Mouse (Mus musculus) thymus, postnatal 0 days (tissue): Measurements from ENCODE around the gene Dnajb4. TPM values are rescaled to one million over a fixed set of nuclear protein-coding genes. Genes with fewer than 3 reads are reported as not detected.
A peak's percentile ranks its signal among the peaks of the same experiment; 100 is the strongest.

ENCODE experiments used
- DNase-seq: peaks from one replicate; pipeline ENCODE4 v3.0.0-alpha.2; 2015; ENCODE audit warnings: low spot score
- polyA plus RNA-seq: library from polyadenylated mRNA; unstranded; fragments of >200 nt; fragmentation: Nextera tagmentation; extraction: Ambion mirVana; gene quantifications from 2 replicates; pipeline ENCODE4 v1.2.1, GENCODE M21; 2015

Dnajb4 gene
- polyA plus RNA-seq, result 35.3 and 37.0 TPM in 2 replicates

DNA sequence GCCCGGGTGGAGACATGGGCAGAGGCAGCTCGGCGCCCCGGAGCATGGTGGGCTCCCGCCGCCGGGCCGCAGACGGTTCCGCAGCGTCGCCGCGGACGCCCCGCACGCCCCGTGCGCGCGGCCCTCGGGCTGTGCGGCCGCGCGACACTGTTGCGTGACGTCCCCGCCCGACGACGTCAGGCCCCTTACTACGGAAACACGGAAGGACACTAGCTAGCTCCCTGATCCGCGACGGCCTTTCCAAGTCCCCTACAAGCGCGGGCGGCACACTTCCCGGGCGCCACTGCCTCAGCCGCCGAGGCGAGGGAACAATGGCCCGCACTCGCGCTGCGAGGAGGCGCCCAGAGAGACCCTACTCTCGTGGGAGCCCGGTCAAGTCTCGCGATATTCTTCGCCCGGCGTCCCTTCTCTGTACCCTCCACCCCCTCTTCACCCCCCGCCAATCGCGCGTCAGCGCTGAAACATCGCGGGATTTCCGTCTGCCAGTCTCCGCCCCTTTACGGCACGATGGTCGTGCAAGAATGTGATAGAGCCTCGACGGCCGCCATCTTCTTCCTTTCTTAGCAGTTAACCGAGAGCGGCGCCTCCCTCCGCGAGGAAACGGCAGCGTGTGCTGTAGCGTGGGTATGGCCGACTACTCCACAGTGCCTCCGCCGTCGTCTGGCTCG is at the start of gene Dnajb4, which contains the start of gene Fubp1:
TSS of gene Dnajb4 (minus strand) at position 336 of the 668 bp plus-strand sequence.
TSS of gene Fubp1 (plus strand) at position 456 of the 668 bp plus-strand sequence.
- DNase-seq, result peak; percentile 99

DNA sequence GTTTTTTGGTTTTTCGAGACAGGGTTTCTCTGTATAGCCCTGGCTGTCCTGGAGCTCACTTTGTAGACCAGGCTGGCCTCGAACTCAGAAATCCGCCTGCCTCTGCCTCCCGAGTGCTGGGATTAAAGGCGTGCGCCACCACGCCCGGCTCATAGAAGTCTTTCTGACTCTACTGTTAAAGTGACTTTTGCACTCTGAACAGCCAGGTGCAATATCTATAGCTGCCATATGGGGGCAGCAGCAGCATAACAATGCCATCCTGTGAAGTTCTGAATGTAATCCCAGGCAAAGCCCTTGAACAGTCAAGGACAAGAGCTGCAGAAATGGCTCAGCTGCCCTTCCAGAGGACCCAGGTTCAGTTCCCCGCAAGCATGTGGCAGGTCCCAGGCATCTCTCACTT is 49.3 kb upstream of the Dnajb4 start:
- peak; percentile 70 for DNase-seq

DNA sequence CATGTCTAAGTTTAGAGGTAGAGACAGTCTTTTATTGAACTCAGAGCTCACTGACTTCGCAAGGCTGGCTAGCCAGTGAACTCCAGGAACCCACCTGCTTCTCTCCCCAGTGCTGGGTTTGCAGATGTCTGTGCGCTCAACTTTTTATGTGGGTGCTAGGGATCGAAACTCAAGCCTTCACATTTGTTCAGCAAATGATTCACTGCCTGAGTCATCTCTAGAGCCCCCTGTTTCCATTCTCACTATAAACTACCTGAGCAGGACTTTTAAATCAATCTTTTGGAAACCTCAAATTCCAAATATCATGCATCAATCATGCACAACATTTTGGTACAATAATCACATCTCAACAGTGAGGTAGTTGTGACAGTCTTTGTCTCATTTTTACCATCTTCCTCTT is 47.4 kb upstream of the Dnajb4 start:
- no peak for DNase-seq

DNA sequence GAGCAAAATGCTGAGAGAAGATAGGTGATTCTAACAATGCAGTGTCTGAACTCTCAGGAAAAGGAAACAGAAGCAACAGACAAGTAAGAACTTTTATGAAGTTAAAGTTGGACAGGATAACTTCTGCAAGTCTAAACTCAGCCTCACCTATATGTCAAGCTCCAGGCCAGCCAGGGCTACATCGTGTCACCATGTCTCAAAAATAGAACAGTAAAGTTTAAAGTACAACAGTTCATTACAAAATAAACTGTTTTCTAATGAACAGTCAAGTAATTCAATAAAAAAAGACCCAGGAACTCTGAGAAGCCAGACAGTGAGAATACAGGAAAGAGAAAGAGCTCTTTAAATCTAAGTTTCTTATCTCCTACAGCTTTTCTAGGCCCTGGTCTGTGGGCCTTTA is 40.4 kb upstream of the Dnajb4 start:
- no peak for DNase-seq

DNA sequence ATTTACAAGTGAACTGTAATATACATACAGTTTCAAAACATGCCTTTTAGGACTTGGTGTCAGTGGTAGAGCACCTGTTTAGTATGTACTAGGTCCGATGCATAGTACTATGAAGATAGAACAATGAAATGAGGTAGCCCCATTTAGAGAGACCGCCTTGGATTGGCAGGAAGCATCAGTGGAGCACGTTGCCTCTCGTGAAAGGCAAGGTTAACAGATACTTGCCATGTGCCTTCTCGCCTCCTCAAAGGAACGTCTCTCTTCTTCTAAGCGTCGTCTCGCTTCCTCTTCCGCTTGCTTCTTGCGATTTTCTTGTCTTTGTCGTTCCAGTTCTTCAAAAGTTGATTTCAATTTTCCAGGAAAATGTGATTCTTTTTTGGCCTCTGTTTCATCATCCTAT is 37.6 kb upstream of the Dnajb4 start:
- DNase-seq, result no peak

DNA sequence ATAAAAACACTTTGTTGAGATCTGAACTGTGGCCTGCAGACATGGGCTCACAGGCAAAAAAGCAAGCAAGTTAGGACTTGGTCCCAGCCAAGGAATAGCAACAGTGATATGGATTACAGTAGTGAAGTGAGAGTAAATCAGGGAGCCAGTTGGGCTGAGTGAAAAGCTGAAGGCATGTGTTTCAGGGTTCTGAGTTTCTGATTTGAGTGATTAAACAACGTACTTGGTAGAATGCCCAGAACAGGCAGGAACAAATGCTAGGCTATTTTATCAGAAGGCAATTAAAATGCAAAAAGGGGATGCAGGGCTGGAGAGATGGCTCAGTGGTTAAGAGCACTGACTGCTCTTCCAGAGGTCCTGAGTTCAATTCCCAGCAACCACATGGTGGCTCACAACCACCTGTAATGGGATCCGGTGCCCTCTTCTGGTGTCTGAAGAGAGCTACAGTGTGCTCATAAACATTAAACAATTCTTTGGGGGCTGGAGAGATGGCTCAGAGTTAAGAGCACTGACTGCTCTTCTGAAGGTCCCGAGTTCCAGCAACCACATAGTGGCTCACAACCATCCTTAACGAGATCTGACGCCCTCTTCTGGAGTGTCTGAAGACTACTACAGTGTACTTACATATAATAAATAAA is 35.3 kb upstream of the Dnajb4 start:
- no peak for DNase-seq

DNA sequence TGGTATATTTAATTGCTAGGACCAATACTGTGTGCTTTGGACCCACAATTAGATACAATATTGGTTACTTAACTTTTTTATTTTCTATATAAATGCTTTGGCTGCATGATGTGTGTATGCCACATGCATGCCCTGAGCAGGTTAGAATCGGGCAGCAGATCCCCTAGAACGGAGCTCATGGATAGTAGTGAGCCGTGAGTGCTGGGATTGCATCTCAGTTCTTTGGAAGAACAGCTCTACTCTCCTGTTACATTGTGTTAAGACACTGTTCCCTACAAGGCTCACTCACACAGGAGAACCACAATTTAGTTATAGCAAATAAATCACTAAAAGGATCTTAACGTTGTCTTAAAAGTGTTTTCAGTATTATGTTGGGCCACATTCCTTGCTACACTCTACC is 33.2 kb upstream of the Dnajb4 start:
- no peak for DNase-seq

DNA sequence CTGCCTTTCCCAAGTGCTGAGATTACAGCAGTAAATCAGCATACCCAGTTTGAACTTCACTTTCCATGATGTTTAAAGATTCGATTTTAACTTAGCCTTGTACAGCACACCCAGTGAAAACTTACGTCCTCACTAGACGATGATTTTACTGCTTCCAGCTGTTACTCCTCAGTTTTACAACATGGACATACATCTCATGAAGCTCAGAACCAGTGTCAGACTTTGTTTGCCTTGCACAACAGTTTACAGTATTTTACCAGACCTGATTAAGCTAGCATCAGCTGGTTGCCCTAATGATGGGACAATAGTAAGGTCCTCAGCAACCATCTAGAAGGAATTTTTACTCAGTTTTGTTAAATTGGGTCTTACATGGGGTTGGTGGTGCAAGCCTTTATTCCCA is 31.0 kb upstream of the Dnajb4 start:
- no peak for DNase-seq

DNA sequence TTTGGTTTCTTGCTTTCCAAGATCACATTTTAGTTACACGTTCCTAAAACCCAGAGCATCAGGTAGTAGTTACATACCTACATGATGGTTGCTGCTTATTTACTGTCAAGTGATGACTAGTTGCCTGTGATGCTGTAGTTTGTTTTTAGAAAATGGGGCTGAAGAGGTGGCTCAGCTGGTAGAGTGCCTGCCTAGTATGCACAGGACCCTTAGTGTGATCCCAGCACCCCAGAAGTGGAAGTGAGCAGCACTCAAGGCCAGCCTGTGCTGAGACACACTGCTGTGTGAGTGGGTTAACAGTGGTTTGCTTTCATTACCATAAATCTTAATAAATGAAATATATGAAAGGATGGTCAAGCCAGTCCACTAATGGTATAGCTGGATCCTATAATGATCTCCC is 29.5 kb upstream of the Dnajb4 start:
- DNase-seq, result no peak

DNA sequence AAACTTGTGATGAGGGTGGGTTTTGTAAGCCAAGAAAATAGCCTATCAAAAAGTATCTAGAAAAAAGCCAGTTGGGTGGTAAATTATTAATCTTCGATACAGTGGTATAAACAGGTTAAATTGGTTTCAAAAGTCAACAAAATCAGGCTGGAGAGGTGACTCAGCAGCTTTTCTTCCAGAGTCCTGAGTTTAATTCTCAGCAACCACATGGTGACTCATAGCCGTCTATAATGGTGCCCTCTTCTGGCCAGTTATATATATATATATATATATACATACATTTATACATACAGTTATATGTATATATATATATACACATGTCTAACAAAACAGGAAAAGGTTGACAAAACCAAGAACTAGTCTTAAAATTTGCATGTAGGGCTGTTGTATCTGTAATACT is 28.7 kb upstream of the Dnajb4 start:
- peak; percentile 21 for DNase-seq

DNA sequence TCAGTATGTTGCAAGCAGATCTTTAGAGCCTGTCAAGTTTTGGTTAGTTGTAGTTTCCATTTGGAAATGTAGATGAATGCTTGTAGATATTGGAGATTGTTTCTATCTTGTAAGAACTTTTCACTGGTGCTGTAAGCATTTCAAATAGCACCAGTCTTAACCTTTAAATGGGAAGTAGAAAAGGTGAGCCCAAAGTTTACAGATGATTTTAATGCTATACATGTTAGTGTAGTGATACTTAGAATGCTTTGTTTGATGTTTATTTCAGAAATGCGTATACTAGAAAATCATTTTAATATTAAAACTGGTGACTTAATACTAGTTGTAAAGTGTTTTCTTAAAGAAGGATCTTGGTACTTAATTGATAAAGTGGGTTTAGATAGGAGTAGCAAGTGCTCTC is 25.7 kb upstream of the Dnajb4 start:
- DNase-seq, result no peak

DNA sequence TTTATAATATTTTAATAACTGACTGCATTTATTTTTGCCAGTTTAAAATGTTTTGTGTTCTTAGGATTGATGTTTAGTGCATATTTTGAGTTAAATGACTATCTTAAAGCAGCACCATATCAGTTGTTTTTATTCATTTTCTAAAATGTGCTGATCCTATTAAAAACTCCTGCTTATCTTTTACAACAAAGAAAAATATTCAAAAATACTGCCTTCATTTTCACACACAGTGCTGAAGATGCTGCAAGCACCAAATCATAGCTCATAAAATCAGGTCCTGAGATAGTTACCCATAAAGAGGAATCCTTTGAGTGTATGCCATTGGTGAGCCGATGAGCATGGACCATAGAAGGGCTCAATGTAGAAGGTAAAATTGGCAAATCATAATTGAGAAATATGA is 25.1 kb upstream of the Dnajb4 start:
- DNase-seq, result no peak

DNA sequence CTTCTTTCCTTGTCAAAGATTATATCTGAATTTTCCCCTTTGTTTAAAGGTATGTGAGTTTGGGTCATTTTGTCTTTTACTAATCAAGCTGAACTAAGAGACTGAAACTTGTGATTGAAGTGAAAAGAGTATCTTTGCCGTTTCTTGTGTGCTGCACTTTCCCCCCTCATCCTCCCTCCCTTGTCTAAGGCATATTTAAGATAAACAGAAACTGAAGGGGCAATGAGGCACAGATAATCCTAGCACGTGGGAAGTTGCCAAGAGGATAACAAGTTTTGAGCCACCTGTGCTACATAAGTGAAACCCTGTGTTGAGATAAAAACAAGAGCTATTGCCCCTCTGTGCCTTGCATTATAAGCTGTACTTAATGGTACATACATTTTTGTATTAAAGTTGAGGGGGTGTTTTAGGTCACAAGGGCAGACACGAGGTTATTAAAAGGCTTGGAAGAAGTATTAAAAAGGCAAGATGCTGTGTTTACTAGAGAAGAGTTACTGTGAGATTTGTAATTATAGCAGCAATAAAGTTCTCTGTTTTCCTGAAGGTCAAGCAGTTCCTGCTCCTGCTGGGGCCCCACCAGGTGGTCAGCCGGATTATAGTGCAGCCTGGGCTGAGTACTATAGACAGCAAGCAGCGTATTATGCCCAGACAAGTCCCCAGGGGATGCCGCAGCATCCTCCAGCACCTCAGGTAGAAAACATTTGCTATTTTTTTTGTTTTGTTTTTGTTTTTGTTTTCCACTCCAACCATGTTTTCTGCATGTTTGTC is 21.4 kb upstream of the Dnajb4 start:
- no peak for DNase-seq

DNA sequence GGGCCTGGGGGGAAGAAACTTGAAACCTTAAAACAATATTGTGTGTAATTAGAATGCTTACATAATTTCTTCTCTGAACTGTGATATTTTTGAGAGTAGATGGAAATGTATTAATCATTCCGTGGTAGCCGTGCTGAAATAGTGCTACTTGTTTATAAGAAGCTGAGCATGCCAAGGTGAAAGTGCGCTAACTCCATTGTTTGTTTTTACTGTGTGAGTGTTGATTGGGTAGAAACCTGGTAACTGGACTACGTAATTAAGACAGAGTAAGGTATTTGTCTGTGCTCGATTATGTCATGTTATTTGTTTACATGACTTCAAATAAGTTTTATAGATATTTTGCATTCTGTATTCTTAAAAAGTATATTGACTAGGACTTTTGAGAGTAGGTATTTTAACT is 19.2 kb upstream of the Dnajb4 start:
- no peak for DNase-seq

DNA sequence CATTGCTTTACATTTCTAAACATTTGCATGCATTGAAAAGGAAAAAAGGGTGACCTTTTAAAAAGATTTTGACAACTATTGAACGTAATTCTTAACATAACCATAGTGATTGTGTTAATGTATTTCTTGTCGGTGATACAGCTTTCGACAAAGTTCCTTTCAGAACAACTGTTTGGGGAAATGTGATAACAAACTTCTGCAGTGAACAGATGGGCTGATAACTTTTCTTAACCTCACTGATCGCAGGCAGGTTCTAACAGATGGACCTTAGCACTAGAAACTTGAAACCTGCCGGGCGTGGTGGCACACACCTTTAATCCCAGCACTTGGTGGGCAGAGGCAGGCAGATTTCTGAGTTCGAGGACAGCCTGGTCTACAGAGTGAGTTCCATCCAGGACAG is 18.7 kb upstream of the Dnajb4 start:
- DNase-seq, result no peak

DNA sequence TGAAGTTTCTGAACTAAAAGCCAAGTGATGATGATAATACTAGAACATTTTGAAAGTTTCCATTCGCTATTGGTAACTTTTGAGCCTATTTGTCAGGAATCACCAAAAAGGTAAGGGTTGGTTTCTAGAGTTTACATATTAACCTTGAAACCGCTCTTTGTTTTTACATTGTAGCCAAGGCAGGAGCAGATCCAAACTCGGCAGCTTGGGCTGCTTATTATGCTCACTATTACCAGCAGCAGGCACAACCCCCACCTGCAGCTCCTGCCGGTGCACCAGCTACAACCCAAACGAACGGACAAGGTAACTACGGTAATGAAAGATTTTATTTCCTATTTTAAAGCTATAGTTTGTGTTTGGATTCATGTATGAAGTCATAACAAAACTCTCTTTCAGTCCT is 15.8 kb upstream of the Dnajb4 start:
- no peak for DNase-seq

DNA sequence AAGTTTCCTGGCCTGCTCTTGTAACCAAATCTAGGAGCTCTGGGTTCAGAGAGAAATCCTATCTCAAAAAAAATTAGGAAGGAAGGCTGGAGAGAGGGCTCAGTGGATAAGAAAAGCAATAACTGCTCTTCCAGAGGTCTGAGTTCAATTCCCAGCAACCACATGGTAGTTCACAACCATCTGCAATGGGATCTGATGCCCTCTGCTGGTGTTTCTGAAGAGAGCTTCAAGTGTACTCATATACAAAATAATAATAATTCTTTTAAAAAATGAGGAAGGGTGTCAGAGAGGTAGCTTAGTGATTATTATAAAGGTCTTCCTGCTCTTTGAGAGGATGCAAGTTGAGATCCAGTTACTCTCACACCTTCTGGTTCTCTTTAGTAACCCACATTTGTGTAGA is 14.8 kb upstream of the Dnajb4 start:
- no peak for DNase-seq

DNA sequence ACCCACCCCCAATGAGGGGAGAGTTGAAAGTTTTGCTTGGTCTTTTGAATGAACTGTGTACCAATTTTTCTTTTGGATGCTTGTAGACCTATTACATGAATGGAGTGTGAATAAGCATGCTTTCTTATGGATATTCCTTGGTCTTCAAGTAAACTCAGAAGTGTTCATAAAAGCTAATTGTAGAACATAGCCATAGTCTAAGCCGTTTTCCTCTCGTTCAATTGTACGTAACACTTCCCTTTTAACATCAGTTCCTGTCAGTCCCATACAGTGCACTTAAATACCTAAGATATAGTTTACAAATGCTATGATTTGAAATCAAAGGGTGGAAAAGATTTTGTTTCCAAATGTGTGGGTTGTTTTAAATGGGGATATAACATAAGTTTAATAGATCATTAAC is 3.3 kb upstream of the Dnajb4 start:
- DNase-seq, result no peak

DNA sequence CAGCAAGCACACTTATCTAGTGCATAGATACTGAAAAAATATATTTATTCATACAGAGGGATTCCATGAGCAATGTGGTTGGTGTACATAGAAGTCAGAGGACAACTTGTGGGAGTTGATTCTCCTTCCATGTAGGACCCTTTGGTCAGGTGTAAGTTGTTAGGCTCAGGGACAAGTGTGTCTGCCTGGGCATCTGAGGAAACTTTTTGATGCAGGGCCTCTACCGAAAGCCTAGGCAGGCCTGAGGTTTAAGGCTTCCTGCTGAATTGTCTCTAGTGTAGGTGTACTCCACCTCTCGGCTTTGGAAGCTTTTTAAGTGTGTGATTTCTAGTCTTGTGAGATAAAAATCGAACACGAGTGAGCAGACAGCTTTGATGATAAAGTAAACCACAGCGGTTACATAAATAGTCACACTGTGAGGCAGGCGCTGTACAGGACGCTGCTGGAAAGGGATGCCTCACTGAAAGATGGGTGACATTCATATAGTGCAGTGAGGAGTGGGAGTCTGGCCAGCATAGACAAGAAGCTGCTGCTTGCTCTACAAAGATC is 1.7 kb upstream of the Dnajb4 start:
- DNase-seq, result peak; percentile 76

DNA sequence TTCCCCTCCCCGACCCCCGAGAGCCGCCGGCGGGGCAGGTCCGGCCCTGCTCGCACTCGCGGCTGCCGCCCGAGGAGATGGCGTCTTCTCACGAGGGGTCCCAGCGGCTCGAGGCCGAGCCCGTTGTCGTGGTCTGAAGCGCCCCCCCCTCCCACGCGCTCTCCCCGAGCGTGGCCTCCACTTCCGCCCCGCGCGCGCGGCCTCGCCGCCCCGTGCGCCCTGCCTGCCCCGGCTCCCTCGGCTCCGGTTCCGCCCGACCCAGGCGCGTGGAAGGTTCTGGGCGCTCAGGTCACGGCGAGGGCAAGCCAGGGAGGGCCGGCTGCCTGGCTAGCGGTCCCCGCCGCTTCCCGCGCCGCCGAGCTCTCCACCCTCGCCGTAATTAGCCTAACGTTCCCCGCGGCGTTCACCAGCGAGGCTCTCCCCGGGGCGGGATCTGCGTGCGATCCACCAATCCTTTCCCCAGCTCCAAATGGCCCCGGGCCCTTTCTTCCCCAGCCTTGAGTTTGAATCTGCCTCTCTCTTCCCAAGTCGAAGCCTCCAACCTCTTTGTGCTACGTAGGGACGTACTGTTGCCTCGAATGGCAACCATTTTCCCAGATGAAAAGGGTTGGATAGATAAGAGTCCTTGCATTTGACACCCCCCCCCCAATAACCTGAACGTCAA is 758 bp upstream of the Dnajb4 start:
- DNase-seq, result peak; percentile 68

DNA sequence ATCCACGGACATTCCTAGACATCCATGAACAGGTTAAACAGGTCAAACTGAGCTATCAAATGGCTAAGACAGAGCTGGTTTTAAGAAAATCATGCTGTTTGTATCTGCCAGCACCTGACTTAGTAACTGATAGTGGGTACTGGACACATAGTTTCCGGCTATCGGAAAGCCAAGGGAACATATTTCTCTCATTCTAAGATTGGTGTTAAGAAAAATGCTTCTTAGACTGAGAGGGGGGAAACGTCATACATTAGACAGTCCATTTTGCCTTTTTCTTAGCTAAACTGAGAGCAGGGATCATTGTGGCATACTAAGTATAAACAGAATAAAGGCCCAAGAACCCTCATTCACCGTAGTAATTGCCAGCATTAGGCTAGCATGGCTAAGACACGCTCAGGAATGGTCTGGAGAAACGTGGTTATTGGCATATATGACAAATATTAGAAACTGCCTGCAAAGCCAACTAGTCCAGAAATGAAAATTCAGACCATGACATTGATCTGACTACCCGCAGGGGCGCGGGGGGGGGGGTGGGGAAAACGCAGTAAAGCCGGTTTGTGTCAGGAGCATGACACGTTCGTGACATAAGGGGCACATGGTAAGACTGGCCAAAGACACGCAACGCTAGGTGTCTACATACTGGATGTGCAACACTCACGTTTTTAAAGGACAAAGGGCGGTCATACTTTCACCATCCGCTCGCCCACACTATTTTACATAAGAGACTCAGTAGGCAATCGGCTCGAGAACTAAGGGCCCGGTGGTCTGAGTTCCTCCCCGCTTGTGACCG is 730 bp downstream of the Dnajb4 start:
- peak; percentile 5 for DNase-seq
